Mouse (Mus musculus) forebrain, embryonic 13.5 days (tissue): Measurements from ENCODE around the gene Xylt1. TPM values are rescaled to one million over a fixed set of nuclear protein-coding genes. Genes with fewer than 3 reads are reported as not detected.
A peak's percentile ranks its signal among the peaks of the same experiment; 100 is the strongest.

Experiments used
- ATAC-seq: fragments of 200-750 bp; cut with Nextera tagmentation; 2 replicates; pipeline ENCODE4 v1.8.0; 2017
- H3K27ac ChIP-seq: fragments of 300-500 bp; sonication (generic); 2 replicates; pipeline ENCODE4 v1.5.1; 2015; ENCODE audit warnings: inconsistent platforms, mild to moderate bottlenecking, moderate library complexity
- H3K27me3 ChIP-seq: fragments of 300-500 bp; sonication (generic); 2 replicates; pipeline ENCODE4 v1.6.1; 2015; ENCODE audit warnings: mild to moderate bottlenecking, inconsistent platforms
- H3K36me3 ChIP-seq: fragments of 300-500 bp; sonication (generic); 2 replicates; pipeline ENCODE4 v1.6.1; 2015; ENCODE audit warnings: mild to moderate bottlenecking, inconsistent platforms; ENCODE audit not compliant: poor library complexity, severe bottlenecking
- H3K4me1 ChIP-seq: fragments of 300-500 bp; sonication (generic); 2 replicates; pipeline ENCODE4 v1.6.1; 2015; ENCODE audit warnings: inconsistent platforms
- H3K4me2 ChIP-seq: fragments of 300-500 bp; sonication (generic); 2 replicates; pipeline ENCODE4 v1.6.1; 2015; ENCODE audit warnings: inconsistent platforms, mild to moderate bottlenecking, moderate library complexity
- H3K4me3 ChIP-seq: fragments of 300-500 bp; sonication (generic); 2 replicates; pipeline ENCODE4 v1.5.1; 2015; ENCODE audit warnings: mild to moderate bottlenecking, inconsistent platforms
- H3K9ac ChIP-seq: fragments of 300-500 bp; sonication (generic); 2 replicates; pipeline ENCODE4 v1.6.1; 2015; ENCODE audit warnings: mild to moderate bottlenecking, inconsistent platforms
- H3K9me3 ChIP-seq: fragments of 300-500 bp; sonication (generic); replicated peaks from 2 replicates; pipeline ENCODE4 v1.6.1; 2016; ENCODE audit warnings: inconsistent platforms
- WGBS: fragments of 180-500 bp; shearing (Covaris S2); methylation state at CpG from one replicate; pipeline ENCODE4 v1.1.7; 2015; 5-methylcytosine and 5-hydroxymethylcytosine counted together
- polyA plus RNA-seq: library from polyadenylated mRNA; unstranded; fragments of >200 nt; fragmentation: Nextera tagmentation; extraction: Ambion mirVana; gene quantifications from 2 replicates; pipeline ENCODE4 v1.2.1, GENCODE M21; 2015

Xylt1 gene
- polyA plus RNA-seq, 1 experiment from 2014 or later = 2.5 TPM

DNA sequence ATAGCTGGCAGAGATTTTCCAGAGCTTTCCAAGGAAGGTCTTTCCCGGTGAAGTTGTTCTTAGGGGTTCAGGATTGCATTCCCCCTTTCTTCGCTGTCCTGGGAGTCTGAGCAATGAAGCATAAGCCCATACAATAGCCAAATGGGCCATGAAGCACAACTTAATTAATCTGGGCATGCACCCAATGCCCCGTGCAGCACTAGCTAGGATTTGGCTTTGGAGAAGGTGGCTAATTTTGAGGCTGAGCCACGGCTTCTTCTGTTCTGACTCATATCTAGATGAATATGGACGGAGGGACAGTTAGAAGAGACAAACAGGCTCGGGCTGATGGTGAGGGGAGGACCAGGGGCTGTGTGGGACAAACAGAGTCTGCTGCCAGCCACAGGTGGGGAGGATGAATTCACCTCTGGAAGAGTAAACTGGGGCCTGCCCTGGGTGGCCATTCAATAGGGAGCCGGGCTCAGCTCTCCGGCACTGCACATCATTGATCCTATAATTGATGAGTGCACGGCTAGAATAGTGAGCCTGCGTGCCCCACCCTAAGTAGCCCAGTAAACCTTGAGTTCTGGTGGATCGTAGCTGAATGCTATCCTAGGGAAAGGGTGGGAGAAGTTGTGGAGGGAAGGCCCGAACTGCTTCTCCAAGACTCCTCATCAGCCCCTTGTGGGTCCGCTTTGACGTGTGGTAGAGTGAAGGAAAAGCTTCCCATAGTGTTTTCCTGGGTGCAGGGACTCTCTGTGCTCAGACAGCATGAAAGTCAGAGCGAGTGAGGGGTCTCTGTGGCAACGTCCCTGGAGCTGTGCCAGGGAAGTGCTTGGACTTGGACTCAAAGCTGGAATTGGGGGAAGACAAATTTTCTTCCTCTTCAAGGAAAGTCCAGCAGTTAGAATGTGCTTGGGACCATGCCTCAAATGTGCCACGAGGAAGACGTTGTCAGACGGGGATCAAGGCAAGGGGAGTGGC is 92.3 kb downstream of the Xylt1 start:
- Histone ChIP-seq H3K27me3 (no peaks in the 10 kb centered on the region), H3K36me3 (no peaks in the 10 kb centered on the region), H3K4me2 (peak overlapping the region; percentile 23), H3K27ac (peak overlapping the region; percentile 84), H3K9ac (no peak overlapping the region), H3K4me3 (no peak overlapping the region), H3K4me1 (peaks cover 49% of the 10 kb centered on the region), H3K9me3 (no peaks in the 10 kb centered on the region)
- ATAC-seq = peak; percentile 85
- 12% methylated on average over 19 of the region's 19 CpGs for WGBS

DNA sequence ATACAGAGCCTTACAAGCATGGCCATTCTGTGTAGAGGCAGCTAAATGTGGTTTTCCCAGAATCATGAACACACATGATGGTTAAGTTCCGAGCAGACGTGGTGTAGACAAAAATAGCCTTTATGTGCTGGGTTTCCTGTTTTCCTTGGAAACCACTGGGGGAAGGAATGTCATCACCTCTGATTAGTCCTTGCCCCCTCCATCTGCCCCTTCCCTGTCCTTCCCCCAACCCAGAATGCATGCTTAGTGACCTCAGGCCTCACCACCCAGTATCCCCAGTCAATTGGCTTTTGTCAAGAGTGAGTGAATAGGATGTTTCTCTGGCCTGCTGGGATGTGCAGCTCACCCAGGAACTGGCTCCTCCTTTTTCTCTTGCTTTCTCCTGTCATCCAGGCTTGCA is 93.5 kb downstream of the Xylt1 start:
- Histone ChIP-seq H3K4me3 (no peak overlapping the region), H3K4me2 (no peak overlapping the region), H3K9me3 (no peaks in the 10 kb centered on the region), H3K27me3 (no peaks in the 10 kb centered on the region), H3K36me3 (no peaks in the 10 kb centered on the region), H3K27ac (peak overlapping the region; percentile 51; the same call in 1 of the 2 replicates), H3K4me1 (peaks cover 50% of the 10 kb centered on the region), H3K9ac (no peak overlapping the region)
- 9% methylated on average over 2 of the region's 2 CpGs for WGBS
- ATAC-seq = no peak

DNA sequence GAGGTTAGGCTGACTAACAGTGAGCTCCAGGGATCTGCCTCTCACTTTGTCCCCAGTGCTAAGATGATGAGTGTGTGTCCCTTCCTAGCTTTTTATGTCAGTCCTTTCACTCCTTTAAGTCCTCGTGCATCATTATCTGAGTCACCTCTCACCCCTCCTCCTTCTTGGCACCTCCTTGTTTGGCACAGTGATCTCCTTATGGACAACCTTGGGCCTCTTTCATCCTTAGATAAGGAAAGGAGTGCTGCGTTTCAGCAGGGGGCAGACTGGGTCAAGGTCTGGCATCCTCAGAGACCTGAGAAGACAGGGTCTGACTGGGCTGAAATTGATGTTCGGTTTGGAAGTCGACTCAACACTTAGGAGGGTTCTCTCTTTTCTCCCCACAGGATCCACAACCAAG is 94.3 kb downstream of the Xylt1 start:
- peaks cover 58% of the 10 kb centered on the region for H3K4me1 ChIP-seq
- no peak overlapping the region for H3K27ac ChIP-seq
- H3K4me3 ChIP-seq = no peak overlapping the region
- no peaks in the 10 kb centered on the region for H3K9me3 ChIP-seq
- H3K9ac ChIP-seq = no peak overlapping the region
- no peaks in the 10 kb centered on the region for H3K36me3 ChIP-seq
- ATAC-seq = no peak
- WGBS = 62% methylated on average over 4 of the region's 4 CpGs
- H3K4me2 ChIP-seq = no peak overlapping the region
- no peaks in the 10 kb centered on the region for H3K27me3 ChIP-seq

- ATAC-seq = no peak
- no peaks in the 10 kb centered on the region for H3K9me3 ChIP-seq
- no peak overlapping the region for H3K9ac ChIP-seq
- H3K4me2 ChIP-seq = no peak overlapping the region
- peaks cover 30% of the 10 kb centered on the region for H3K4me1 ChIP-seq
- no peaks in the 10 kb centered on the region for H3K36me3 ChIP-seq
- no peak overlapping the region for H3K4me3 ChIP-seq
- no peaks in the 10 kb centered on the region for H3K27me3 ChIP-seq
- WGBS = 23% methylated on average over 1 of the region's 1 CpGs
- H3K27ac ChIP-seq = no peak overlapping the region; the same call in 1 of the 2 replicates
Observed at GRCm38 (mm10) chr7:117478937-117479336, 98.2 kb downstream of the Xylt1 start.

- Histone ChIP-seq H3K27me3 (no peaks in the 10 kb centered on the region), H3K4me1 (peaks cover 16% of the 10 kb centered on the region; the same call in 1 of the 2 replicates), H3K4me3 (no peak overlapping the region), H3K9ac (no peak overlapping the region), H3K4me2 (no peak overlapping the region), H3K36me3 (no peaks in the 10 kb centered on the region), H3K9me3 (no peaks in the 10 kb centered on the region), H3K27ac (no peak overlapping the region)
- 69% methylated on average over 5 of the region's 5 CpGs for WGBS
- no peak for ATAC-seq
Observed at GRCm38 (mm10) chr7:117480831-117481230, 100.1 kb downstream of the Xylt1 start.

DNA sequence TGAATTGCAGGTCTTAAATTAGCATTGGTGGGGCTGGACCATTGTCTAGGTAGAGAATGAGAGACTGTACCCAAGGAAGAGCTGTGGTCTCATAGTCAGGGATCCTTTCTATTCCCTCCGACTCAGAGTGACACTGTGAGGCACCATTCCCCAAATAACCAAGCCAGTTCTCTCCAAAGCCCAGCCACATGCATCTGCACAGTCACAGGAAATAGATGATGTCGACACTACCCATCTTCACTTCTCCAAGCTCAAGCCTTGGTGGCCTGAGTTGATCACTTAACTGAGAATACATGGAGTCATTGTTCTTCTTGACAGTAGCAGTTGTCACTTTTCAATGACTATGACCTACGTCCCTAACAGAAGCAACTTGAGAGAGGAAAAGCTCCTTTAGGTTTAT is 100.6 kb downstream of the Xylt1 start:
- peaks cover 16% of the 10 kb centered on the region; the same call in 1 of the 2 replicates for H3K4me1 ChIP-seq
- H3K27me3 ChIP-seq = no peaks in the 10 kb centered on the region
- no peaks in the 10 kb centered on the region for H3K36me3 ChIP-seq
- no peak overlapping the region for H3K4me3 ChIP-seq
- WGBS = 98% methylated on average over 3 of the region's 3 CpGs
- ATAC-seq = no peak
- H3K9me3 ChIP-seq = no peaks in the 10 kb centered on the region
- H3K27ac ChIP-seq = no peak overlapping the region
- no peak overlapping the region for H3K4me2 ChIP-seq
- H3K9ac ChIP-seq = no peak overlapping the region

- Histone ChIP-seq H3K4me1 (peaks cover 16% of the 10 kb centered on the region; the same call in 1 of the 2 replicates), H3K9me3 (no peaks in the 10 kb centered on the region), H3K4me3 (no peak overlapping the region), H3K4me2 (no peak overlapping the region), H3K27me3 (no peaks in the 10 kb centered on the region), H3K9ac (no peak overlapping the region), H3K27ac (no peak overlapping the region), H3K36me3 (no peaks in the 10 kb centered on the region)
- no peak for ATAC-seq
- WGBS = 76% methylated on average over 2 of the region's 2 CpGs
Observed at GRCm38 (mm10) chr7:117482701-117483100, 101.9 kb downstream of the Xylt1 start.

GRCm38 (mm10) chr7:117484589-117484988 is 103.8 kb downstream of the Xylt1 start:
- Histone ChIP-seq H3K4me1 (peaks cover 12% of the 10 kb centered on the region; the same call in 1 of the 2 replicates), H3K36me3 (no peaks in the 10 kb centered on the region), H3K9ac (no peak overlapping the region), H3K4me2 (no peak overlapping the region), H3K9me3 (no peaks in the 10 kb centered on the region), H3K4me3 (no peak overlapping the region), H3K27ac (no peak overlapping the region), H3K27me3 (no peaks in the 10 kb centered on the region)
- ATAC-seq = no peak
- WGBS = 63% methylated on average over 2 of the region's 2 CpGs

DNA sequence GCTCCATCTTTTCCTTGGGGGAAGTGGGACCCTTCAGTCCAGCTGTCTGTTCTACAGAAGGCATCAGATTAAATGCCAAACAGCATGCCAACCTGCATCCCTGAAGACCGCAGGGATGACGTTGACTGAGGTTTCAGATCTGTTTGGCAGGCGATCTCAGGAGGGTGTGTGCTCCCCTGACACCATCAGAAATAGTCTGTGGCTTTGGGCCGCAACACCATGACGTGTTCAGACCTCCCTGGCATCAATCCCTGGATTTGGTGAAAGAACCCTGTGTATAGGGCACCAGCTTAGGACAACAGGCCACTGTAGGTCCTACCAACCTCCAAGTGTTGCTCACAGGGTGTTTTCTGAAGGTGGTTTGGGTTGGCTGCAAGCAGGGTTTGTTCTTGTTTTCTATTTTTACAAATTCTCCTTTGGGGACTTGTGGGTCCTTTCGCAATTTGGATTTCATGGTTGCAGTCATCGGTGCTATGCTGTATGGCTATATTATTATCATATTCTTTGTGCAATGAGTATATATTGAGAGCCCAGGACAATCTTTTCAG is 104.3 kb downstream of the Xylt1 start:
- no peak overlapping the region for H3K4me2 ChIP-seq
- no peaks in the 10 kb centered on the region for H3K9me3 ChIP-seq
- H3K9ac ChIP-seq = no peak overlapping the region
- no peaks in the 10 kb centered on the region for H3K36me3 ChIP-seq
- ATAC-seq = no peak
- WGBS = 90% methylated on average over 7 of the region's 7 CpGs
- H3K4me3 ChIP-seq = no peak overlapping the region
- H3K4me1 ChIP-seq = peaks cover 8% of the 10 kb centered on the region; the same call in 1 of the 2 replicates
- H3K27me3 ChIP-seq = no peaks in the 10 kb centered on the region
- no peak overlapping the region for H3K27ac ChIP-seq

- H3K27me3 ChIP-seq = no peaks in the 10 kb centered on the region
Observed at GRCm38 (mm10) chr7:117486425-117487172, 105.8 kb downstream of the Xylt1 start.

GRCm38 (mm10) chr7:117487173-117487490 is 106.4 kb downstream of the Xylt1 start:
- WGBS = 84% methylated on average over 2 of the region's 2 CpGs
- no peak for ATAC-seq
- H3K9ac ChIP-seq = no peak overlapping the region

More at GRCm38 (mm10) chr7:117486425-117487172, 105.8 kb downstream of the Xylt1 start:
- H3K4me2 ChIP-seq = no peak overlapping the region
- 90% methylated on average over 7 of the region's 7 CpGs for WGBS
- H3K4me1 ChIP-seq = peaks cover 5% of the 10 kb centered on the region; the same call in 1 of the 2 replicates
- no peaks in the 10 kb centered on the region for H3K36me3 ChIP-seq
- H3K27ac ChIP-seq = no peak overlapping the region; the same call in 1 of the 2 replicates
- no peak overlapping the region for H3K9ac ChIP-seq
- no peak overlapping the region for H3K4me3 ChIP-seq
- no peaks in the 10 kb centered on the region for H3K9me3 ChIP-seq
- no peak for ATAC-seq

GRCm38 (mm10) chr7:117489973-117490372 is 109.2 kb downstream of the Xylt1 start:
- Histone ChIP-seq H3K9me3 (no peaks in the 10 kb centered on the region), H3K4me1 (peaks cover 9% of the 10 kb centered on the region; the same call in 1 of the 2 replicates), H3K4me3 (no peak overlapping the region), H3K36me3 (0 out of 2 replicates have a peak, but pooled peaks cover 5% of the 10 kb centered on the region), H3K27ac (no peak overlapping the region), H3K27me3 (no peaks in the 10 kb centered on the region), H3K4me2 (no peak overlapping the region), H3K9ac (no peak overlapping the region)
- no peak for ATAC-seq
- WGBS = 81% methylated on average over 5 of the region's 5 CpGs

More at GRCm38 (mm10) chr7:117487173-117487490, 106.4 kb downstream of the Xylt1 start:
- H3K9me3 ChIP-seq = no peaks in the 10 kb centered on the region
- no peaks in the 10 kb centered on the region for H3K27me3 ChIP-seq
- H3K27ac ChIP-seq = no peak overlapping the region
- H3K36me3 ChIP-seq = no peaks in the 10 kb centered on the region
- no peak overlapping the region for H3K4me3 ChIP-seq
- H3K4me2 ChIP-seq = no peak overlapping the region
- peaks cover 5% of the 10 kb centered on the region; the same call in 1 of the 2 replicates for H3K4me1 ChIP-seq
